Mouse (Mus musculus) forebrain, postnatal 0 days (tissue): Measurements from ENCODE around the gene Fam129b. TPM values are rescaled to one million over a fixed set of nuclear protein-coding genes. Genes with fewer than 3 reads are reported as not detected.

Experiments used
- ATAC-seq: fragments of 200-750 bp; cut with Nextera tagmentation; 2 replicates; pipeline ENCODE4 v1.8.0; 2017; ENCODE audit warnings: mild to moderate bottlenecking, moderate library complexity
- DNase-seq: peaks from one replicate; pipeline ENCODE4 v3.0.0-alpha.2; 2015
- H3K27ac ChIP-seq: fragments of 300-500 bp; sonication (generic); 2 replicates; pipeline ENCODE4 v1.5.1; 2014; ENCODE audit warnings: low read depth, mild to moderate bottlenecking, antibody characterized with exemption, low read length, moderate library complexity, mixed read lengths
- H3K27me3 ChIP-seq: fragments of 300-500 bp; sonication (generic); 2 replicates; pipeline ENCODE4 v1.6.1; 2014; ENCODE audit warnings: mild to moderate bottlenecking, low read length, mixed read lengths; ENCODE audit not compliant: insufficient read depth
- H3K36me3 ChIP-seq: fragments of 300-500 bp; sonication (generic); 2 replicates; pipeline ENCODE4 v1.6.1; 2014; ENCODE audit warnings: mild to moderate bottlenecking, moderate library complexity; ENCODE audit not compliant: insufficient read depth
- H3K4me1 ChIP-seq: fragments of 300-500 bp; sonication (generic); 2 replicates; pipeline ENCODE4 v1.6.1; 2014; ENCODE audit warnings: antibody characterized with exemption; ENCODE audit not compliant: insufficient read depth
- H3K4me2 ChIP-seq: fragments of 300-500 bp; sonication (generic); 2 replicates; pipeline ENCODE4 v1.6.1; 2014; ENCODE audit warnings: low read depth, mild to moderate bottlenecking, moderate library complexity
- H3K4me3 ChIP-seq: fragments of 300-500 bp; sonication (generic); 2 replicates; pipeline ENCODE4 v1.5.1; 2014; ENCODE audit warnings: low read depth, low read length, mixed read lengths
- H3K9ac ChIP-seq: fragments of 300-500 bp; sonication (generic); 2 replicates; pipeline ENCODE4 v1.6.1; 2014; ENCODE audit warnings: mild to moderate bottlenecking
- H3K9me3 ChIP-seq: fragments of 300-500 bp; sonication (generic); 2 replicates; pipeline ENCODE4 v1.6.1; 2016; ENCODE audit warnings: low read length
- CTCF ChIP-seq: sonication (generic); IDR thresholded peaks from 2 replicates; pipeline ENCODE4 v1.5.1; 2016; ENCODE audit warnings: antibody characterized with exemption, control low read depth, low read depth
- WGBS: fragments of 180-500 bp; shearing (Covaris S2); extraction: QIAGEN DNeasy Blood & Tissue Kit; methylation state at CpG from one replicate; pipeline ENCODE4 v1.1.7; 2014; 5-methylcytosine and 5-hydroxymethylcytosine counted together
- polyA plus RNA-seq: library from polyadenylated mRNA; unstranded; fragments of >200 nt; fragmentation: Nextera tagmentation; extraction: Ambion mirVana; gene quantifications from 2 replicates; pipeline ENCODE4 v1.2.1, GENCODE M21; 2015
- total RNA-seq: library from RNA; depleted of rRNA; stranded (reverse); fragments of >200 nt; gene quantifications from 2 replicates; pipeline ENCODE4 v1.2.3, GENCODE M21; 2014

The Fam129b gene
- total and polyA plus RNA-seq, 2 experiments from 2014 or later = 27.7 to 38.1 TPM

DNA sequence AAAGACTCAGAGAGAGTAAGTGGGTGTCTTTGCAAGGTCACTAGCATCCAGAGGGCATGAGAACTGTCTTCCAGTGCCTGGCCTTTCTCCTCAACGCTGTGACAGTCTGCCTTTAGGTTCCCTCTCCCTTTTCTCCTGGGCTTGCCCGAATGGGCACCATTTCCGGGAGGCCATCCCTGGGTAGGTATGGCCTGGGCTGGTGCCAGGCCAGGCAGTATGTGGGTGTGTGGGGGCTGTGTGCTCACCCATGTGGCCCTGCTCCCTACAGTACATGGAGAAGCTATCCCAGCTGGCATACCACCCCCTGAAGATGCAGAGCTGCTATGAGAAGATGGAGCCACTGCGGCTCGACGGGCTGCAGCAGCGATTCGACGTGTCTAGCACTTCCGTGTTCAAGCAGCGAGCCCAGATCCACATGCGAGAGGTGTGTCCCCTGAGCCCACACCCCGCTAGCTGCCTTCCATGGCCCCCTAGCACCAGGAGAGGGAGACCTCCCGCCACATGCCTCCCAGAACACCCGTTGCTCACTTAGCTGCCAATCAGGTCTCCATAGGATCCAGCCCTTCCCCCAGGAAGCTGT lies 46.0 kb downstream of the Fam129b start:
- Histone ChIP-seq H3K4me2 (no peak overlapping the region), H3K4me3 (no peak overlapping the region), H3K4me1 (no peaks in the 10 kb centered on the region), H3K27me3 (no peaks in the 10 kb centered on the region), H3K27ac (no peak overlapping the region), H3K9ac (no peak overlapping the region), H3K36me3 (peaks cover 80% of the 10 kb centered on the region), H3K9me3 (no peaks in the 10 kb centered on the region)
- 86% methylated on average over 15 of the region's 15 CpGs for WGBS
- ATAC-seq = no peak
- TF ChIP-seq CTCF = no peak
- DNase-seq = no peak

DNA sequence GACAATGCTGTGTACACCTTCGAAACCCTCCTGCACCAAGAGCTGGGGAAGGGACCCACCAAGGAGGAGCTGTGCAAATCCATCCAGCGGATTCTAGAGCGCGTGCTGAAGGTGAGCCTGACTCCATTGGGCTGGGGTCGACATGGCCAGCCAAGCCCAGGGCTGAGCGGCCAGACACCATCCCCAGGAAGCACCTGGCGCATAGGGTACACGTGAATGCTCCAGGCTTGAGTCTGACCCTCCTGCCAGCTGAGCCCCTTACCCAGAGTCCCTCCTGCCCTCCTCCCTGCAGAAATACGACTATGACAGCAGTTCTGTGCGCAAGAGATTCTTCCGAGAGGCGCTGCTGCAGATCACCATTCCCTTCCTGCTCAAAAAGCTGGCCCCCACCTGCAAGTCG lies 46.6 kb downstream of the Fam129b start:
- H3K36me3 ChIP-seq = peaks cover 80% of the 10 kb centered on the region
- no peaks in the 10 kb centered on the region for H3K9me3 ChIP-seq
- H3K4me1 ChIP-seq = no peaks in the 10 kb centered on the region
- no peak overlapping the region for H3K27ac ChIP-seq
- 87% methylated on average over 13 of the region's 13 CpGs for WGBS
- H3K9ac ChIP-seq = no peak overlapping the region
- no peaks in the 10 kb centered on the region for H3K27me3 ChIP-seq
- DNase-seq = no peak
- no peak overlapping the region for H3K4me3 ChIP-seq
- no peak for ATAC-seq
- TF ChIP-seq CTCF = no peak
- H3K4me2 ChIP-seq = no peak overlapping the region

DNA sequence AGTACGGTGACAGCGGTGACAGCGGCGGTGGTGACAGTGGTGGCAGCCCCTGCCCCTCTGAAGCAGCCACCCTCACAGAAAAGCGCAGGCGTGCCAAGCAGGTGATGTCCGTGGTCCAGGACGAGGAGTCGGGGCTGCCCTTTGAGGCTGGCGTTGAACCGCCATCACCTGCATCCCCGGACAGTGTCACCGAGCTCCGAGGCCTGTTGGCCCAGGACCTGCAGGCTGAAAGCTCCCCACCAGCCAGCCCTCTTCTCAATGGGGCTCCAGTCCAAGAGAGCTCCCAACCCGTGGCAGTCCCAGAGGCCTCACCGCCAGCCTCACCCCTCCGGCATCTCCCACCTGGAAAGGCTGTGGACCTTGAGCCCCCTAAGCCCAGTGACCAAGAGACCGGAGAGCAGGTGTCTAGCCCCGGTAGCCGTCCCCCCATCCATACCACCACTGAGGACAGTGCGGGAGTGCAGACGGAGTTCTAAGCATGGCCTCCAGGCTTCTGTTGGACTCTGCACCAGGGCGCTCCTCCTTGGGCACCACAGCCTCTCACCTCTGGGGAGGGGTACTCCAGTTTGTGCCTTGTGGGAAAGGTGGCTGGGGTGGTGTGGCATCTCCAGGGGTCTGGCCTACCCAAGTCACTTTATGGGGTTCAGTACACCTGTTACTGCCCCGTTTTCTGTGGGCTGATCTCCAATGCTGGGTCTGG lies 47.8 kb downstream of the Fam129b start:
- H3K36me3 ChIP-seq = peaks cover 76% of the 10 kb centered on the region
- ATAC-seq (no peak), DNase-seq (no peak)
- H3K9ac ChIP-seq = no peak overlapping the region
- no peak overlapping the region for H3K4me3 ChIP-seq
- no peaks in the 10 kb centered on the region for H3K27me3 ChIP-seq
- no peak overlapping the region for H3K4me2 ChIP-seq
- no peak for TF ChIP-seq CTCF
- WGBS = 89% methylated on average over 24 of the region's 24 CpGs
- H3K27ac ChIP-seq = no peak overlapping the region
- H3K9me3 ChIP-seq = no peaks in the 10 kb centered on the region
- no peaks in the 10 kb centered on the region for H3K4me1 ChIP-seq

DNA sequence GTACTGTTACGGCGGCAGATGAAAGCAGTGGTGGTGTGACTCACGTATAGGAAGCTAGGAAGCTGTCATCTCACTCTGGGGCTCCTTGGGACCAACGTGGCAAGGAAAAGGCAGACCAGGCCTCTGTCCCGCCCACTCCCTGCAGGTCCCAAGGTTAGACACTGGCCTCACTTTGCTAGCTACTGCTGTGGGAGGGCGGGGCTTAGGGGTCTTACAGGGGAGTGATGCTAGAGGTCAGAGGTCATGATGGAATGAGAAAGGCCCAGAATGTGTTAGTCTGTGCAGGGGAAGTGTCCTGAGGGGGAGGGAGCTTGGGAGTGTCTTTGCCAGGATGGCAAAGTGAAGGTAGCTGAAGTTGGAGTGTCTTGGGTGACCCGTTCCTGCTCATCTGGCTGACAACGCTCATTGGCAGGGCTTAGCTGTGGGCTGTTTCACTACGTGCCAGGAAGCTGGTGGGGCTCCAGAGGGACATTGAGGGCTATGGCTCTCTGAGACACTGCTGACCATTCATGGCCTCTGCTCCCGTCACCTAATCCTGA lies 48.5 kb downstream of the Fam129b start:
- DNase-seq = no peak
- Histone ChIP-seq H3K9me3 (no peaks in the 10 kb centered on the region), H3K27ac (no peak overlapping the region), H3K4me2 (no peak overlapping the region), H3K4me1 (no peaks in the 10 kb centered on the region), H3K36me3 (peaks cover 76% of the 10 kb centered on the region), H3K4me3 (no peak overlapping the region), H3K27me3 (no peaks in the 10 kb centered on the region), H3K9ac (no peak overlapping the region)
- 68% methylated on average over 10 of the region's 10 CpGs for WGBS
- no peak for ATAC-seq
- TF ChIP-seq CTCF = no peak

DNA sequence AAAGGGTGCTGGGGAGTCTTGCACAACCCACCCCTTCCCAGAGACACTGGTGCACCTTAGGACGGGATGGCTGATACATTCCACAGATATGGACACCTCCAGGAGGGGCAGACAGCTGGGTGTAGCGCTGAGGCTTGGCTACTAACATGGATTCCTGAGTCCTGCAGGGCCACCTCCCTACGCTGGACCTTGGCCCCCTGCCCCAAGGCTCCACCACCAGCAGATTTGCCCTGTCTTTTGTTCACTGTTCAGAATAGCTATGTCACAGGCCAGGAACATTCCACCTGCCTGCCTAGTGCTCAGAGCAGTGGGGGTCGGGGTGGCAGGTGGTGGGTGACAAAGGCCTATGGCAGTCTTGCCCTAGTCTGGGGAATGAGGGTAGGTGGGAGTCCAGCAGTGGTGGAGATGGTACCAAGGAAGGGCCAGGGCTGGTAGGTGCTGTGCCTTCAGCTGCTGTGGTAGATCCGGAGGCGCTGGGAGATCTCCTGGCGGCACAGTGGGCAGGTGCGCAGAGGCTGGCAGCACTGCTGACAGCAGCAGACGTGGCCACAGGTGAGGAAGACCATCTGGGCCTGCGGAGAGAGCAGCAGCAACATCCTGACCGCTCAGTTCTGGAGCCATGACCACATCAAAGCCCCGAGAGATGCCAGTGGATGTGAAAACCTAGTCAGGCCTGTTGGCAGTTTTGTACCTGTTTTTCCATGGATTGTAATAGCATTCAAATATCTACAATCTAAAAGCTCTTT lies 50.6 kb downstream of the Fam129b start:
- ATAC-seq (no peak), DNase-seq (no peak)
- H3K4me1 ChIP-seq = no peaks in the 10 kb centered on the region
- H3K36me3 ChIP-seq = peaks cover 61% of the 10 kb centered on the region
- H3K4me3 ChIP-seq = no peak overlapping the region
- TF ChIP-seq CTCF = no peak
- H3K27ac ChIP-seq = no peak overlapping the region
- WGBS = 86% methylated on average over 12 of the region's 12 CpGs
- H3K4me2 ChIP-seq = no peak overlapping the region
- no peaks in the 10 kb centered on the region for H3K27me3 ChIP-seq
- H3K9me3 ChIP-seq = no peaks in the 10 kb centered on the region
- no peak overlapping the region for H3K9ac ChIP-seq

DNA sequence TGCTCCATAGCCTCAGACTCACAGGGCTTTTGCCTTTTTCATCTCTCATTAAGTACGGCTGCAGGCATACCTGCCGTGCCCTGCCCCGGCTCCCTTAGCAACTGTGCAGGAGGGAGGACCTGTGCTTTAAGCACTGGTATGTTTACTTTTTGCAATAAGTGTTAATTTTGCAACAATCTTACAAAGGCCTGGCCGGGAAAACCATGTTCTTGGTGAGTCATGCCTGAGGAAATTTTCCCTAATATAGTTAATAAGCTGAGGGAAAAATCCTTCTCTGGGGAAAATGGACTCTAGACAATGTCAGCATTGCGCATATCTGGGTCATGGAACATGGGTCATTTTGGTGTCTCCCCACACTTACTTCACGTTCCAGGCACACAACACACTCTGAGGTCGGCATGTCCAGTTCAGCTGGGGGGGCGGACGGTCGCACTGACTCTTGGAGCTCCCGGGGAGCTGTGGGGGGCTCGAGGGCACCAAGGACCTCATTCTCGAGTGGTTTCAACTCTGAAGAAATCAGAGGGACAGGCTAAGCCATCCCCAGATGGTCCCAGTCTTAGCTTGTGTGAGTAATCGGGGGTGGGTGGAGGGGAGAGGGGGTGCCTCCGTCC lies 51.8 kb downstream of the Fam129b start:
- no peaks in the 10 kb centered on the region for H3K27me3 ChIP-seq
- H3K36me3 ChIP-seq = peaks cover 59% of the 10 kb centered on the region
- H3K9ac ChIP-seq = no peak overlapping the region
- H3K4me2 ChIP-seq = no peak overlapping the region
- H3K4me1 ChIP-seq = no peaks in the 10 kb centered on the region
- WGBS = 76% methylated on average over 15 of the region's 15 CpGs
- H3K27ac ChIP-seq = no peak overlapping the region
- H3K9me3 ChIP-seq = no peaks in the 10 kb centered on the region
- TF ChIP-seq CTCF = no peak
- no peak for DNase-seq
- H3K4me3 ChIP-seq = no peak overlapping the region
- ATAC-seq = no peak
